Mouse (Mus musculus) CH12.LX (cell line): ENCODE results near the gene Ptpn14. TPM values are rescaled to one million over a fixed set of nuclear protein-coding genes. Genes with fewer than 3 reads are reported as not detected.

Experiments
- DNase-seq: peaks from one replicate; pipeline ENCODE4 v3.0.0-alpha.2; 2013; ENCODE audit errors: extremely low read depth
- H3K27ac ChIP-seq: 2 replicates; pipeline ENCODE4 v1.5.1; 2012; ENCODE audit warnings: low read depth, mild to moderate bottlenecking, control low read depth, moderate library complexity; ENCODE audit not compliant: insufficient read depth
- H3K27me3 ChIP-seq: replicated peaks from 2 replicates; pipeline ENCODE3; 2012; ENCODE audit warnings: inconsistent platforms
- H3K36me3 ChIP-seq, 2 experiments: replicated peaks in 1 of 2; 2 replicates each; pipeline versions ENCODE3 to v1.6.1; 2012; ENCODE audit warnings: inconsistent platforms in 1 of 2, low read length in 1 of 2, mild to moderate bottlenecking in 1 of 2, mixed read lengths in 1 of 2, moderate library complexity in 1 of 2; ENCODE audit not compliant: control insufficient read depth in 1 of 2, insufficient read depth in 1 of 2
- H3K4me1 ChIP-seq, 2 experiments: 2 replicates each; pipeline ENCODE4 v1.6.1; 2012; ENCODE audit warnings: inconsistent platforms in 1 of 2, moderate library complexity in 1 of 2; ENCODE audit not compliant: insufficient read depth in 2 of 2, control insufficient read depth in 1 of 2
- H3K4me2 ChIP-seq: 2 replicates; pipeline ENCODE4 v1.6.1; 2012; ENCODE audit warnings: low read depth, mild to moderate bottlenecking, control low read depth; ENCODE audit not compliant: poor library complexity, insufficient read depth, severe bottlenecking
- H3K4me3 ChIP-seq, 3 experiments: fragments of 150-350 bp in 1 of 3; sonication (generic) in 1 of 3; replicated peaks in 1 of 3; 2 replicates each; pipeline versions ENCODE3 to v1.5.1; 2011 to 2012; ENCODE audit warnings: low read depth in 2 of 3, low read length in 2 of 3, mild to moderate bottlenecking in 2 of 3, moderate library complexity in 2 of 3, control low read depth in 1 of 3, improper control_type of control experiment in 1 of 3, inconsistent platforms in 1 of 3, mixed read lengths in 1 of 3; ENCODE audit not compliant: poor library complexity in 1 of 3
- H3K79me2 ChIP-seq: replicated peaks from 2 replicates; pipeline ENCODE4 v1.6.1; 2012; ENCODE audit warnings: mild to moderate bottlenecking, moderate library complexity; ENCODE audit not compliant: control insufficient read depth, poor library complexity, insufficient read depth, severe bottlenecking; ENCODE audit errors: extremely low read depth
- H3K9ac ChIP-seq: 2 replicates; pipeline ENCODE4 v1.6.1; 2012; ENCODE audit warnings: low read depth, mild to moderate bottlenecking, control low read depth, moderate library complexity; ENCODE audit not compliant: insufficient read depth
- H3K9me3 ChIP-seq: replicated peaks from 2 replicates; pipeline ENCODE3; 2012; ENCODE audit warnings: low read length, inconsistent platforms, mixed read lengths
- BHLHE40 ChIP-seq: IDR thresholded peaks from 2 replicates; pipeline ENCODE4 v1.6.1; 2011; ENCODE audit warnings: mild to moderate bottlenecking, low read depth, low read length, improper control_type of control experiment
- CHD1 ChIP-seq: IDR thresholded peaks from 2 replicates; pipeline ENCODE4 v1.6.1; 2012; ENCODE audit warnings: low read depth, low read length, improper control_type of control experiment, inconsistent platforms
- E2F4 ChIP-seq: IDR thresholded peaks from 2 replicates; pipeline ENCODE4 v1.6.1; 2011; ENCODE audit warnings: low read depth, low read length, improper control_type of control experiment; ENCODE audit not compliant: insufficient replicate concordance
- EP300 ChIP-seq: IDR thresholded peaks from 2 replicates; pipeline ENCODE4 v1.6.1; 2011; ENCODE audit warnings: low read length, improper control_type of control experiment
- ETS1 ChIP-seq: conservative IDR thresholded peaks from 2 replicates; pipeline ENCODE4 v1.6.1; 2012; ENCODE audit warnings: low read depth, mild to moderate bottlenecking, inconsistent platforms, low read length, improper control_type of control experiment, moderate library complexity
- IRF4 ChIP-seq: IDR thresholded peaks from 2 replicates; pipeline ENCODE4 v1.6.1; 2014; ENCODE audit warnings: low read depth, mild to moderate bottlenecking, inconsistent platforms, low read length, improper control_type of control experiment
- MEF2A ChIP-seq: IDR thresholded peaks from 2 replicates; pipeline ENCODE4 v1.6.1; 2014; ENCODE audit warnings: low read depth, mild to moderate bottlenecking, inconsistent platforms, low read length, improper control_type of control experiment, borderline replicate concordance
- MXI1 ChIP-seq: IDR thresholded peaks from 2 replicates; pipeline ENCODE4 v1.6.1; 2011; ENCODE audit warnings: mild to moderate bottlenecking, low read depth, low read length, improper control_type of control experiment
- NRF1 ChIP-seq: IDR thresholded peaks from 2 replicates; pipeline ENCODE4 v1.6.1; 2014; ENCODE audit warnings: low read depth, mild to moderate bottlenecking, inconsistent platforms, low read length, improper control_type of control experiment, moderate library complexity
- PAX5 ChIP-seq: IDR thresholded peaks from 2 replicates; pipeline ENCODE4 v1.6.1; 2012; ENCODE audit warnings: low read length, inconsistent platforms, mixed read lengths
- POLR2A ChIP-seq: IDR thresholded peaks from 2 replicates; pipeline ENCODE4 v1.6.1; 2011; ENCODE audit warnings: low read depth, mild to moderate bottlenecking, improper control_type of control experiment, low read length
- POLR2AphosphoS2 ChIP-seq: IDR thresholded peaks from 2 replicates; pipeline ENCODE4 v1.6.1; 2011; ENCODE audit warnings: low read depth, low read length, improper control_type of control experiment
- RAD21 ChIP-seq: IDR thresholded peaks from 2 replicates; pipeline ENCODE4 v1.6.1; 2011; ENCODE audit warnings: low read depth, mild to moderate bottlenecking, low read length, improper control_type of control experiment, moderate library complexity
- SIN3A ChIP-seq: IDR thresholded peaks from 2 replicates; pipeline ENCODE4 v1.6.1; 2012; ENCODE audit warnings: low read length, improper control_type of control experiment, inconsistent platforms
- SMC3 ChIP-seq: IDR thresholded peaks from 2 replicates; pipeline ENCODE4 v1.6.1; 2011; ENCODE audit warnings: low read depth, low read length, improper control_type of control experiment
- USF1 ChIP-seq: IDR thresholded peaks from 2 replicates; pipeline ENCODE4 v1.6.1; 2014; ENCODE audit warnings: low read depth, mild to moderate bottlenecking, inconsistent platforms, low read length, improper control_type of control experiment
- USF2 ChIP-seq: conservative IDR thresholded peaks from 2 replicates; pipeline ENCODE4 v1.6.1; 2011; ENCODE audit warnings: low read depth, low read length, improper control_type of control experiment
- ZC3H11A ChIP-seq: IDR thresholded peaks from 2 replicates; pipeline ENCODE4 v1.6.1; 2012; ENCODE audit warnings: low read depth, mild to moderate bottlenecking, inconsistent platforms, low read length, improper control_type of control experiment
- ZKSCAN1 ChIP-seq: IDR thresholded peaks from 2 replicates; pipeline ENCODE4 v1.6.1; 2012; ENCODE audit warnings: low read depth, inconsistent platforms, low read length, improper control_type of control experiment, borderline replicate concordance
- ZMIZ1 ChIP-seq: IDR thresholded peaks from 2 replicates; pipeline ENCODE4 v1.6.1; 2012; ENCODE audit warnings: low read depth, mild to moderate bottlenecking, inconsistent platforms, low read length, improper control_type of control experiment
- ZNF384 ChIP-seq: IDR thresholded peaks from 2 replicates; pipeline ENCODE4 v1.6.1; 2012; ENCODE audit warnings: low read depth, low read length, improper control_type of control experiment, inconsistent platforms
- dilution Hi-C: fragments of 300-500 bp; cut with MboI; formaldehyde crosslinking; loops from 2 replicates; pipeline ENCODE4 v1.14.3; 2020; ENCODE audit warnings: low sequenced_read_pairs; ENCODE audit not compliant: extremely low pct_unique_long_range_greater_than_20kb, extremely low pct_ligation_motif_present
- in situ Hi-C: fragments of 300-500 bp; cut with MboI; formaldehyde crosslinking; loops from 3 replicates; pipeline ENCODE4 v1.14.3; 2019; ENCODE audit warnings: low sequenced_read_pairs, low pct_ligation_motif_present, low pct_unique_long_range_greater_than_20kb, mixed read lengths
- polyA plus RNA-seq: library from polyadenylated mRNA; unstranded; fragments of >175 nt; gene quantifications from 2 replicates; pipeline ENCODE4 v1.2.1, GENCODE M21; 2012; ENCODE audit warnings: low read depth; ENCODE audit not compliant: insufficient read length
- total RNA-seq, 2 experiments: library from RNA; depleted of rRNA; stranded (reverse); fragments of 300-350 nt in 1 of 2; fragments of >200 nt in 1 of 2; gene quantifications; 2 replicates each; pipeline ENCODE4 v1.2.3; 2012 to 2014

The Ptpn14 gene
- total and polyA plus RNA-seq, 3 experiments, result under 0.01 to 0.10 TPM; not detected in 1

DNA sequence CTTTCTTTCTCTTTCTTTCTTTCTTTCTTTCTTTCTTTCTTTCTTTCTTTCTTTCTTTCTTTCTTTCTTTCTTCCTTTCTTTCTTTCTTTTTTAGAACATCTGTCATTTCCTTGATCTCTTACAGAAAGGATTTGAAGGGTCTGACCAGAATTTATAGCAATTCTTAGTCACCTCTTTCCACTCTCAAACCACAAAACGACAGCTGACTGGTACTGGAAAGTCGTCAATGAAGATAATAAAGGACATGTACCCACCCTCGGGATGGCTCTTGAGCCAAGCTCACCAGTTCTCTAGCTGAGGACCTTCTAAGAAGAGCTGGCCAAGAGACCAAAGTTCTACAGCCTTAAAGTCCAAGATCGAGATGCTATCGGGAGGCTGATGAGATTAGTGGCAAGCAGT lies 9.5 kb upstream of the Ptpn14 start:
- H3K4me3 ChIP-seq, result no peak overlapping the region
- in situ Hi-C loops (no loop called here), dilution Hi-C loops (no loop called here)
- no peaks in the 10 kb centered on the region for H3K79me2 ChIP-seq
- H3K36me3 ChIP-seq, result no peaks in the 10 kb centered on the region
- no peak for DNase-seq
- TF ChIP-seq SMC3, result no peak
- 0 out of 2 replicates have a peak, but pooled peaks have one; percentile 25 for TF ChIP-seq IRF4
- no peak for TF ChIP-seq E2F4
- TF ChIP-seq ETS1, result 0 out of 2 replicates have a peak, but pooled peaks have one; percentile 22
- no peak for TF ChIP-seq ZKSCAN1
- TF ChIP-seq USF2, result no peak
- no peak for TF ChIP-seq POLR2A
- TF ChIP-seq EP300, result peak; percentile 49; the same call in 1 of the 2 replicates
- H3K4me2 ChIP-seq, result no peak overlapping the region
- no peak overlapping the region for H3K9ac ChIP-seq
- peaks cover 0 to 6% of the 10 kb centered on the region in 2 experiments; a peak in 2 of 4 replicates for H3K4me1 ChIP-seq
- peaks cover 6% of the 10 kb centered on the region for H3K9me3 ChIP-seq
- no peaks in the 10 kb centered on the region for H3K27me3 ChIP-seq
- H3K27ac ChIP-seq, result no peak overlapping the region

DNA sequence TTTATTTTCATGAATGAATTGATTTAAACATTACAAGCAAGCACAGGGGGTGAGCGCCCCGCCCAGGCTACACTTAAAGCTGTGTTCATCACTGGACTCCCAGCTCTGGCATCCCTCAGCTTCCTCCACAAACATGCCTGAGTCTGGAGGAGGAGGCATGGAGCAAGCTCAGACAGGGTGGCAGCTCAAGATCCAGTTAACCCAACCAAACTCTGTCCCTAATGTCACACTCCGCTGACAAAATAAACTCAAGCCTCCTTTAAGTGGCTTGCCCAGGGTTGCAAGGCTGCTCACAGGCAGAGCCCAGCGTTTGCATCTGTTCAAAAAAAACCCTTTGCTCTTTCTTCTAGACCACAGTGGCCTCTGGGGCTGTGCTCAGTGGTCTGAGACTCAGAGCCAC lies 1.9 kb upstream of the Ptpn14 start:
- H3K4me2 ChIP-seq, result no peak overlapping the region
- H3K27ac ChIP-seq, result no peak overlapping the region
- no peaks in the 10 kb centered on the region for H3K27me3 ChIP-seq
- no peaks in the 10 kb centered on the region for H3K79me2 ChIP-seq
- TF ChIP-seq ZMIZ1 (no peak), BHLHE40 (no peak), NRF1 (no peak), ZC3H11A (no peak)
- H3K9ac ChIP-seq, result no peak overlapping the region
- in situ Hi-C loops (no loop called here), dilution Hi-C loops (no loop called here)
- H3K4me3 ChIP-seq, result no peak overlapping the region
- peaks cover 0 to 15% of the 10 kb centered on the region in 2 experiments; a peak in 2 of 4 replicates for H3K4me1 ChIP-seq
- H3K36me3 ChIP-seq, result no peaks in the 10 kb centered on the region
- no peak for DNase-seq
- H3K9me3 ChIP-seq, result peaks cover 8% of the 10 kb centered on the region

DNA sequence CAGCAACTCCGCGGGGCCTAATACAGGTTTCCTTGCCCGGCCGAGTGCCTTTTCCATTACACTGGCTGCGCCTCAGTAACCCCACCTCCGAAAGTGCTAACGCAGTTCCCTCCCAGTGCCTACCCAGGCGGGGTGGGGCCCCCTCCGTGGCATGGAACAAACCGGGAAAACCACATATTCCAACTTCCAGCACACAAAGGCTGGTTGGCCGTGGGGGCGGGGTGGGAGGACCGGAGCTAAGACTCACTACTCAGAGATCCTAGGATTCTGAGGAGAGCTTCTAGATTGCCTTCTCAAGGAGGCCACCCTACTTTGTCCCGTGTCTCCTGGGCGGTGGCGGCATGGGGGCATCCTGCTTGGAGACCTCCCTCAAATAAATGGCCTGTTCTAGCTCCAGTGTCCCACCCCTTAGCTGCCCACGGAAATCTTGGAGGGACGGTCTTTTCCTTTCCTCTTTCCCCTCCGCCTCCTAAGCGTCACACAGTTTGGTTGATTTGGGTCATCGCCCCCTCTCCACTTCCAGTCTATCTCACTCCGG lies 653 bp upstream of the Ptpn14 start:
- DNase-seq, result no peak
- H3K9ac ChIP-seq, result no peak overlapping the region
- no peak for TF ChIP-seq CHD1
- TF ChIP-seq PAX5, result no peak
- TF ChIP-seq ETS1, result no peak
- no peak for TF ChIP-seq MEF2A
- TF ChIP-seq ZNF384, result no peak
- no peak for TF ChIP-seq POLR2A
- TF ChIP-seq SIN3A, result no peak
- no peak for TF ChIP-seq RAD21
- TF ChIP-seq SMC3, result no peak
- TF ChIP-seq MXI1, result no peak
- TF ChIP-seq ZMIZ1, result no peak
- no peak for TF ChIP-seq POLR2AphosphoS2
- no peak for TF ChIP-seq NRF1
- TF ChIP-seq USF1, result no peak
- TF ChIP-seq, all 38 proteins: peak for 0
- H3K4me3 ChIP-seq, result no peak overlapping the region
- no peak overlapping the region for H3K27ac ChIP-seq
- H3K27me3 ChIP-seq, result no peaks in the 10 kb centered on the region
- peaks cover 8% of the 10 kb centered on the region for H3K9me3 ChIP-seq
- no peaks in the 10 kb centered on the region for H3K36me3 ChIP-seq
- H3K4me2 ChIP-seq, result no peak overlapping the region
- in situ Hi-C loops (no loop called here), dilution Hi-C loops (no loop called here)
- H3K4me1 ChIP-seq, result peaks cover 0 to 15% of the 10 kb centered on the region in 2 experiments; a peak in 2 of 4 replicates
- H3K79me2 ChIP-seq, result no peaks in the 10 kb centered on the region
